Mouse (Mus musculus) MEL (cell line): ENCODE data around the gene Atp6v0a1. TPM values are rescaled to one million over a fixed set of nuclear protein-coding genes. Genes with fewer than 3 reads are reported as not detected.
"Not testable (repeated sequence)": the region's sequence is repeated elsewhere in the genome, so short reads cannot be mapped to it uniquely, and the experiment has no call there.

ENCODE experiments used
- DNase-seq: peaks from one replicate; pipeline ENCODE4 v3.0.0; 2011; ENCODE audit warnings: low read depth, low spot score
- H3K27ac ChIP-seq: 2 replicates; pipeline ENCODE4 v1.5.1; 2012; ENCODE audit warnings: low read depth, mild to moderate bottlenecking, control low read depth, low read length, moderate library complexity; ENCODE audit not compliant: control insufficient read depth
- H3K27me3 ChIP-seq, 2 experiments: fragments of 150-350 bp in 1 of 2; sonication (generic) in 1 of 2; 2 replicates each; pipeline ENCODE4 v1.6.1; 2012; ENCODE audit warnings: low read length in 2 of 2, mild to moderate bottlenecking in 2 of 2, improper control_type of control experiment in 1 of 2, moderate library complexity in 1 of 2; ENCODE audit not compliant: insufficient read depth in 2 of 2, control insufficient read depth in 1 of 2
- H3K36me3 ChIP-seq, 2 experiments: 2 replicates each; pipeline ENCODE4 v1.6.1; 2012 to 2014; ENCODE audit warnings: low read length in 2 of 2, improper control_type of control experiment in 1 of 2, inconsistent platforms in 1 of 2, mild to moderate bottlenecking in 1 of 2; ENCODE audit not compliant: insufficient read depth in 2 of 2, control insufficient read depth in 1 of 2
- H3K4me1 ChIP-seq, 2 experiments: fragments of 150-350 bp in 1 of 2; sonication (generic) in 1 of 2; 2 replicates each; pipeline ENCODE4 v1.6.1; 2012; ENCODE audit warnings: low read length in 2 of 2, improper control_type of control experiment in 1 of 2, mild to moderate bottlenecking in 1 of 2; ENCODE audit not compliant: insufficient read depth in 2 of 2, control insufficient read depth in 1 of 2
- H3K4me3 ChIP-seq, 2 experiments: fragments of 150-350 bp in 1 of 2; sonication (generic) in 1 of 2; 2 replicates each; pipeline ENCODE4 v1.5.1; 2012; ENCODE audit warnings: low read depth in 2 of 2, low read length in 2 of 2, mild to moderate bottlenecking in 2 of 2, moderate library complexity in 2 of 2, control low read depth in 1 of 2, improper control_type of control experiment in 1 of 2; ENCODE audit not compliant: control insufficient read depth in 1 of 2, insufficient read depth in 1 of 2
- H3K79me2 ChIP-seq: 2 replicates; pipeline ENCODE4 v1.6.1; 2012; ENCODE audit warnings: mild to moderate bottlenecking, low read length, moderate library complexity; ENCODE audit not compliant: control insufficient read depth, poor library complexity, insufficient read depth
- H3K9ac ChIP-seq: 2 replicates; pipeline ENCODE4 v1.6.1; 2012; ENCODE audit warnings: low read depth, mild to moderate bottlenecking, control low read depth, low read length, moderate library complexity; ENCODE audit not compliant: control insufficient read depth, poor library complexity, severe bottlenecking
- H3K9me3 ChIP-seq: fragments of 150-350 bp; sonication (generic); replicated peaks from 2 replicates; pipeline ENCODE4 v1.6.1; 2012; ENCODE audit warnings: mild to moderate bottlenecking, low read length, improper control_type of control experiment, moderate library complexity; ENCODE audit not compliant: insufficient read depth
- CTCF ChIP-seq, 3 experiments: IDR thresholded peaks in 2 of 3; conservative IDR thresholded peaks in 1 of 3; 2 replicates each; pipeline ENCODE4 v1.5.1; 2011 to 2012; ENCODE audit warnings: low read length in 3 of 3, low read depth in 2 of 3, mild to moderate bottlenecking in 2 of 3, improper control_type of control experiment in 1 of 3, inconsistent platforms in 1 of 3, mixed read lengths in 1 of 3, moderate library complexity in 1 of 3; ENCODE audit not compliant: control insufficient read depth in 1 of 3, insufficient read depth in 1 of 3, poor library complexity in 1 of 3, severe bottlenecking in 1 of 3
- JUND ChIP-seq: IDR thresholded peaks from 2 replicates; pipeline ENCODE4 v1.6.1; 2011; ENCODE audit warnings: low read depth, mild to moderate bottlenecking, improper control_type of control experiment, low read length
- KAT2A ChIP-seq: conservative IDR thresholded peaks from 2 replicates; pipeline ENCODE4 v1.6.1; 2012; ENCODE audit warnings: low read depth, low read length, improper control_type of control experiment, inconsistent platforms
- MEF2A ChIP-seq: IDR thresholded peaks from 2 replicates; pipeline ENCODE4 v1.6.1; 2014; ENCODE audit warnings: low read depth, mild to moderate bottlenecking, inconsistent platforms, low read length, improper control_type of control experiment; ENCODE audit not compliant: poor library complexity, insufficient replicate concordance, severe bottlenecking; ENCODE audit errors: extremely low read depth
- NRF1 ChIP-seq: IDR thresholded peaks from 2 replicates; pipeline ENCODE4 v1.6.1; 2014; ENCODE audit warnings: low read depth, mild to moderate bottlenecking, inconsistent platforms, low read length, improper control_type of control experiment, moderate library complexity; ENCODE audit not compliant: poor library complexity, insufficient read depth, severe bottlenecking
- POLR2AphosphoS5 ChIP-seq: IDR thresholded peaks from 2 replicates; pipeline ENCODE4 v1.6.1; 2012; ENCODE audit warnings: low read depth, borderline replicate concordance, mild to moderate bottlenecking, inconsistent platforms, low read length, moderate library complexity, mixed read lengths
- TBP ChIP-seq: IDR thresholded peaks from 2 replicates; pipeline ENCODE4 v1.8.0; 2011; ENCODE audit warnings: low read depth, low read length, improper control_type of control experiment
- ZNF384 ChIP-seq: IDR thresholded peaks from 2 replicates; pipeline ENCODE4 v1.6.1; 2012; ENCODE audit warnings: low read depth, mild to moderate bottlenecking, inconsistent platforms, low read length, improper control_type of control experiment
- polyA plus RNA-seq, 2 experiments: library from polyadenylated mRNA; stranded (reverse) in 1 of 2; unstranded in 1 of 2; fragments of >175 nt in 1 of 2; fragments of >200 nt in 1 of 2; gene quantifications; 2 replicates each; pipeline versions ENCODE4 v1.2.1 to v1.2.4; 2012; ENCODE audit warnings: low replicate concordance in 2 of 2, low read depth in 1 of 2; ENCODE audit not compliant: insufficient read length in 2 of 2, insufficient read depth in 1 of 2, missing spikeins in 1 of 2
- total RNA-seq: library from RNA; depleted of rRNA; stranded (reverse); fragments of 300-350 nt; gene quantifications from 2 replicates; pipeline ENCODE4 v1.2.3, GENCODE M21; 2012

Gene Atp6v0a1
- total and polyA plus RNA-seq, 3 experiments = 12.8 to 23.2 TPM; not detected in 1

GRCm38 (mm10) chr11:100999254-100999653 lies 10.0 kb upstream of the Atp6v0a1 start:
- H3K27ac ChIP-seq = no peak overlapping the region
- no peak for DNase-seq
- peaks cover 2 to 9% of the 10 kb centered on the region in 2 experiments; a peak in 3 of 4 replicates for H3K4me1 ChIP-seq
- H3K79me2 ChIP-seq = no peaks in the 10 kb centered on the region
- H3K27me3 ChIP-seq = peaks cover 3 to 5% of the 10 kb centered on the region in 2 experiments
- TF ChIP-seq POLR2AphosphoS5 (no peak), ZNF384 (no peak)
- H3K9ac ChIP-seq = no peak overlapping the region
- no peak overlapping the region for H3K4me3 ChIP-seq
- H3K9me3 ChIP-seq = no peaks in the 10 kb centered on the region
- peaks cover 0 to 3% of the 10 kb centered on the region in 2 experiments; a peak in 1 of 4 replicates for H3K36me3 ChIP-seq

GRCm38 (mm10) chr11:101001875-101002552 lies 7.2 kb upstream of the Atp6v0a1 start:
- DNase-seq = peak; percentile 42
- TF ChIP-seq ZNF384 = peak; percentile 84
- TF ChIP-seq, all 39 proteins: peak for 1; not testable (repeated sequence) for 38
- H3K4me3 ChIP-seq, H3K9ac ChIP-seq, H3K79me2 ChIP-seq, H3K27ac ChIP-seq, H3K9me3 ChIP-seq, H3K27me3 ChIP-seq, H3K4me1 ChIP-seq, H3K36me3 ChIP-seq: not testable (repeated sequence)

- peaks cover 4 to 10% of the 10 kb centered on the region in 2 experiments for H3K27me3 ChIP-seq
- H3K36me3 ChIP-seq = peaks cover 0 to 10% of the 10 kb centered on the region in 2 experiments; a peak in 2 of 4 replicates
- no peak overlapping the region for H3K27ac ChIP-seq
- H3K4me3 ChIP-seq = no peak overlapping the region
- TF ChIP-seq CTCF (IDR thresholded peaks at IDR 0.05 in 2 of 3, conservative IDR thresholded peaks at IDR 0.05 in 1 of 3; ENCODE audit: control insufficient read depth in 1 of 3, insufficient read depth in 1 of 3, low read depth in 2 of 3, low read length in 3 of 3, poor library complexity in 1 of 3, severe bottlenecking in 1 of 3) (no peak), NRF1 (no peak), JUND (no peak), TBP (no peak), KAT2A (no peak), MEF2A (no peak)
- H3K9me3 ChIP-seq = no peaks in the 10 kb centered on the region
- H3K4me1 ChIP-seq = peaks cover 4 to 8% of the 10 kb centered on the region in 2 experiments
- no peaks in the 10 kb centered on the region for H3K79me2 ChIP-seq
- H3K9ac ChIP-seq = no peak overlapping the region
- DNase-seq = no peak
These were observed 6.1 kb upstream of the Atp6v0a1 start for GRCm38 (mm10) chr11:101003025-101003685.
